Mouse (Mus musculus): ENCODE results near the gene Palm2.

GRCm38 (mm10) chr4:57576095-57576494 lies 142.0 kb downstream of the Palm2 start:
- TF ChIP-seq GATA1 (IDR thresholded peaks at IDR 0.05; ENCODE audit: borderline replicate concordance, low read length) (no peak), FLI1 (IDR thresholded peaks at IDR 0.05; ENCODE audit: low read length) (no peak)
